Mouse (Mus musculus): Measurements from ENCODE around the gene Rprml. TPM values are rescaled to one million over a fixed set of nuclear protein-coding genes. Genes with fewer than 3 reads are reported as not detected.

Gene Rprml
- polyA plus RNA-seq, 1 experiment from 2014 or later, result not detected

DNA sequence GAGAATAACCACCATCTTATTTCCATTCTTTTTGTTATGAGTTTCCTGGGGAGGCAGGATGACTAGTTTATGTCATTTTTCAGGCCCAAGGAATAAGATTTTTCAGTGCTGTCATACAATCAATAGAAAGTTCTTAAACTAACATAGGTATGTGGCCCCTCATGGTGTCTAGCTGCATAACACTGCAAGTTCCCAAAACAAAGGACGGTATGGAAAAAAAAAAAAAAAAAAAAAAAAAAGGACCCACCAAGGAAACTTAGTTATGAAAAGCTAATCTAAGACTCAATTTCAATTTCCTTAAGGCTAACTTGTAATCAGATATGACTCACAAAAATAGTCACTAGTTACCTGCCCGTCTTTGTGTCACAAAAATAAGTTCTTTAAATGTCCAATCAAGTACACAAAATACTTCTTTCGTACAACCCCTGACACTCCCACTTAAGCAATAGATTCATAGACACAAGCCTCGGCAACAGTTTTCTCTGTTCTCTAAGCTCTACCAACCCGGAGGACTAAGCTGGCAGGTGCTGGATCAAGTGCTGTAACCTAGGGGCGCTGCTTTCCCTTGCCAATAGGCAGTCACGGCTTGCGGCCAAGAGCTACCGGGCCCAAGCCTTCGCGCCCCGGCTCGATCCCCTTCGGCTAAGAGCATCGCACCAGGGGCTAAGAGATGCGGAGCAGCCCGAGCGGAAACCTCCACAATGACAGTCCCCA is 47.6 kb downstream of the Rprml start:
- peak; percentile 76 for ATAC-seq (ENCODE audit: low FRiP score, low TSS enrichment)
- H3K36me3 ChIP-seq (ENCODE audit: control insufficient read depth, insufficient read depth, low read length), result no peaks in the 10 kb centered on the region
- peak overlapping the region; percentile 54 for H3K4me2 ChIP-seq (replicated peaks; ENCODE audit: low read depth, low read length)
- peak overlapping the region; percentile 90 for H3K9ac ChIP-seq (ENCODE audit: low read depth, low read length)
- 3% methylated on average over 18 of the region's 18 CpGs for WGBS
- H3K27ac ChIP-seq (ENCODE audit: low read depth, low read length), result peak overlapping the region; percentile 90
- H3K27me3 ChIP-seq (ENCODE audit: control insufficient read depth, insufficient read depth, low read length), result no peaks in the 10 kb centered on the region
- H3K4me1 ChIP-seq (ENCODE audit: control insufficient read depth, insufficient read depth, low read length), result 0 out of 2 replicates have a peak, but pooled peaks cover 5% of the 10 kb centered on the region
- H3K4me3 ChIP-seq (ENCODE audit: low read length), result peak overlapping the region; percentile 95
- H3K9me3 ChIP-seq (ENCODE audit: control insufficient read depth, low read length), result no peaks in the 10 kb centered on the region

DNA sequence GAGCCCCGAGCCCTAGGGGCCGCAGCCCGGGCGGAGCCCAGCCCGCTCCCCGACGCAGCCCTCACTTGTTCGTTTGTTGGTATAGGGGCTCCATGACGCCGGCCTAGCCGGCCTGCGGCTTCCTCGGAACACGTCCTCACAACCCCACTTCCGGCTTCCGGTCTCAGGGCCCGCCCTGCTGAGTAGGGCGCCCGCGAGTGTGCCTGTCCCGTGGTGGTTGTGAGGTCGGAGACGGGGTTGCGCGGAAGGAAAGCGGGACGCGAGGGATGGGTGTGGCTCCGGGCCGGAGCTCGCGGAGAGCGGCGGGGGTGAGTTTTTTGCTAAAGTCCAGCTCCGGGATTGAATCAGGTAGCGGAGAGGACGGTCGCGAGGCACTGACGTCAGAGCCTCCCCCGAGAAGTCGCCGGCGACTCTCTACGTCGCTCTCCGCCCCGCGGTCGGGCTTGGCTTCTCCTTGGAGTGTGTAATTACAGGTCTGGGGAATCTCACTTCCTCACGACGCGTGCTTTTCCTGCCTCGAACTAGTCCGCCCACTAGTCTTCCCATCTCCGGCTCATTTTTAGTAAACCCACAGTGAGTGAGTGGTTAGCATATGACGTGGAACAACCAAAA is 48.3 kb downstream of the Rprml start, which contains the start of gene Gosr2:
Gosr2 (minus strand) TSS at position 334 of the 612 bp plus-strand sequence.
- WGBS, result under 1% methylated on average over 52 of the region's 57 CpGs
- no peaks in the 10 kb centered on the region for H3K9me3 ChIP-seq (ENCODE audit: control insufficient read depth, low read length)
- H3K9ac ChIP-seq (ENCODE audit: low read depth, low read length), result peak within 1 kb of the TSS; percentile 90
- no peaks in the 10 kb centered on the region for H3K27me3 ChIP-seq (ENCODE audit: control insufficient read depth, insufficient read depth, low read length)
- H3K4me3 ChIP-seq (ENCODE audit: low read length), result peak within 1 kb of the TSS; percentile 95
- ATAC-seq (ENCODE audit: low FRiP score, low TSS enrichment), result peak; percentile 97
- peak within 1 kb of the TSS; percentile 90 for H3K27ac ChIP-seq (ENCODE audit: low read depth, low read length)
- no peaks in the 10 kb centered on the region for H3K36me3 ChIP-seq (ENCODE audit: control insufficient read depth, insufficient read depth, low read length)
- H3K4me2 ChIP-seq (replicated peaks; ENCODE audit: low read depth, low read length), result peak within 1 kb of the TSS; percentile 54
- 0 out of 2 replicates have a peak, but pooled peaks cover 5% of the 10 kb centered on the region for H3K4me1 ChIP-seq (ENCODE audit: control insufficient read depth, insufficient read depth, low read length)

DNA sequence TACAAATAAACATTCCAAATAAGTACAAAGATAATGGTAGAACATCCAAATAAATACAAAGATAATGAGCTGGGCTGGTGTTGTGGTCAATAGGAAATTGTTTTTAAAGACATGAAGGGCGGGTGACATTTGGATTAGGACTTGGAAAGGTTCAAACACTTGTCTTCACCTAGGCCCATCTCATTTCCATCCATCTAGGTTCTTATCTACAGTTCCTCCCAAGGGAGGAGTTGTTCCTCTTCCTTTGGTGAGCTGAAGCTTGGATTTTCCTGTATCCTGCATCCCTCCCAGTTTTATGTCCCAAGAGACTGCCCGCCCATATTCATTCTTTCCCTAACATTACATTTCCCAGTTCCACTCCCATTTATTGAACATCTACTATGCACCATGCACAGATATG is 48.9 kb downstream of the Rprml start:
- Histone ChIP-seq H3K4me3 (ENCODE audit: low read length) (peak overlapping the region; percentile 95), H3K4me1 (ENCODE audit: control insufficient read depth, insufficient read depth, low read length) (0 out of 2 replicates have a peak, but pooled peaks cover 5% of the 10 kb centered on the region), H3K4me2 (replicated peaks; ENCODE audit: low read depth, low read length) (peak overlapping the region; percentile 54), H3K9ac (ENCODE audit: low read depth, low read length) (peak overlapping the region; percentile 90), H3K27me3 (ENCODE audit: control insufficient read depth, insufficient read depth, low read length) (no peaks in the 10 kb centered on the region), H3K27ac (ENCODE audit: low read depth, low read length) (peak overlapping the region; percentile 90), H3K9me3 (ENCODE audit: control insufficient read depth, low read length) (no peaks in the 10 kb centered on the region), H3K36me3 (ENCODE audit: control insufficient read depth, insufficient read depth, low read length) (no peaks in the 10 kb centered on the region)
- 63% methylated on average over 2 of the region's 2 CpGs for WGBS
- no peak for ATAC-seq (ENCODE audit: low FRiP score, low TSS enrichment)

Other genes starting within 250 kb of the Rprml start
- 5.0 and 8.9 TPM in 2 replicates for gene Plekhm1, start 236.9 kb upstream of the Rprml start, polyA plus RNA-seq (2014; fragmentation: Nextera tagmentation; extraction: Ambion mirVana)
- not detected in 2 replicates for gene Lrrc37a, start 145.0 kb upstream of the Rprml start, polyA plus RNA-seq (2014; fragmentation: Nextera tagmentation; extraction: Ambion mirVana)
- gene Gm884, start 28.4 kb upstream of the Rprml start, polyA plus RNA-seq (2014; fragmentation: Nextera tagmentation; extraction: Ambion mirVana), result not detected in 2 replicates
- gene Lyzl6, start 10.7 kb upstream of the Rprml start, polyA plus RNA-seq (2014; fragmentation: Nextera tagmentation; extraction: Ambion mirVana), result not detected in 2 replicates
- gene Gosr2, start 48.3 kb downstream of the Rprml start, polyA plus RNA-seq (2014; fragmentation: Nextera tagmentation; extraction: Ambion mirVana), result 46.7 and 82.7 TPM in 2 replicates
- gene Wnt9b, start 100.3 kb downstream of the Rprml start, polyA plus RNA-seq (2014; fragmentation: Nextera tagmentation; extraction: Ambion mirVana), result 4.9 and 8.4 TPM in 2 replicates
- 0.09 TPM in 1 of 2 replicates, not detected in the other for gene Wnt3, start 124.6 kb downstream of the Rprml start, polyA plus RNA-seq (2014; fragmentation: Nextera tagmentation; extraction: Ambion mirVana)

Measured in kidney, embryonic 14.5 days (tissue).